Mouse (Mus musculus) stomach, embryonic 15.5 days (tissue): Measurements from ENCODE around the gene Meis1. TPM values are rescaled to one million over a fixed set of nuclear protein-coding genes. Genes with fewer than 3 reads are reported as not detected.

ENCODE experiments used
- ATAC-seq: fragments of 200-750 bp; cut with Nextera tagmentation; 2 replicates; pipeline ENCODE4 v1.8.0; 2017; ENCODE audit warnings: low read depth, moderate number of reproducible peaks, moderate TSS enrichment; ENCODE audit not compliant: insufficient read depth, low FRiP score
- H3K27ac ChIP-seq: fragments of 300-500 bp; sonication (generic); 2 replicates; pipeline ENCODE4 v1.5.1; 2015; ENCODE audit warnings: mild to moderate bottlenecking, inconsistent platforms
- H3K27me3 ChIP-seq: fragments of 300-500 bp; sonication (generic); replicated peaks from 2 replicates; pipeline ENCODE4 v1.6.1; 2015; ENCODE audit warnings: inconsistent platforms
- H3K36me3 ChIP-seq: fragments of 300-500 bp; sonication (generic); 2 replicates; pipeline ENCODE4 v1.6.1; 2015; ENCODE audit warnings: inconsistent platforms
- H3K4me1 ChIP-seq: fragments of 300-500 bp; sonication (generic); 2 replicates; pipeline ENCODE4 v1.6.1; 2015; ENCODE audit warnings: inconsistent platforms
- H3K4me2 ChIP-seq: fragments of 300-500 bp; sonication (generic); 2 replicates; pipeline ENCODE4 v1.6.1; 2015; ENCODE audit warnings: mild to moderate bottlenecking, inconsistent platforms
- H3K4me3 ChIP-seq: fragments of 300-500 bp; sonication (generic); replicated peaks from 2 replicates; pipeline ENCODE4 v1.5.1; 2015; ENCODE audit warnings: inconsistent platforms
- H3K9ac ChIP-seq: fragments of 300-500 bp; sonication (generic); 2 replicates; pipeline ENCODE4 v1.6.1; 2015; ENCODE audit warnings: inconsistent platforms
- H3K9me3 ChIP-seq: fragments of 300-500 bp; sonication (generic); 2 replicates; pipeline ENCODE4 v1.6.1; 2016; ENCODE audit warnings: inconsistent platforms
- WGBS: fragments of 180-500 bp; shearing (Covaris S2); methylation state at CpG from one replicate; pipeline ENCODE4 v1.1.7; 2015; 5-methylcytosine and 5-hydroxymethylcytosine counted together
- polyA plus RNA-seq: library from polyadenylated mRNA; unstranded; fragments of >200 nt; fragmentation: Nextera tagmentation; extraction: Ambion mirVana; gene quantifications from 2 replicates; pipeline ENCODE4 v1.2.1, GENCODE M21; 2015

The Meis1 gene
- polyA plus RNA-seq, 1 experiment from 2014 or later: 139 TPM

DNA sequence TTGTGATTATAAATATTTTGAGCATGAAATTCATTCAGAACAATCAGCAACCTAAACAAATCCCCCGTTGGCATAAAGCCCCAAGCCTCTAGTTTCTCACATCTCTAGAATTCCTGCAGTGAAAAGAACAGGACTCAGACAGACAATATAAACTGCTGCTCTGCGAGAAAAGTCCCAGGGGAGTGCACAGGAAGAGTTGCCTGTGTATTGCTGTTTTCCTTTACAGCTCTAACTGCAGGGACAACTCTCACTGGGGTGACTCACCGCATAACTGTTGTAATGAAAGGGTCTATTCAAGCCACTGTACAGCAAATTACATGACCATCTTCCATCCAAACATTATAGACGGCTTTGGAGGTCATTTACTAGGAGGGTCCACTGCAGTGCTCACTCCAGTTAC, 77.9 kb downstream of the Meis1 start:
- Histone ChIP-seq H3K27ac (peak overlapping the region; percentile 44; the same call in 1 of the 2 replicates), H3K9me3 (no peaks in the 10 kb centered on the region), H3K9ac (no peak overlapping the region), H3K27me3 (no peaks in the 10 kb centered on the region), H3K36me3 (no peaks in the 10 kb centered on the region; the same call in 1 of the 2 replicates), H3K4me1 (peaks cover 19% of the 10 kb centered on the region), H3K4me2 (no peak overlapping the region), H3K4me3 (no peak overlapping the region)
- no peak for ATAC-seq
- 37% methylated on average over 4 of the region's 4 CpGs for WGBS

GRCm38 (mm10) chr11:18934921-18935320, 83.9 kb downstream of the Meis1 start:
- no peak overlapping the region for H3K4me2 ChIP-seq
- no peak overlapping the region for H3K4me3 ChIP-seq
- peaks cover 9% of the 10 kb centered on the region; the same call in 1 of the 2 replicates for H3K36me3 ChIP-seq
- peaks cover 12% of the 10 kb centered on the region for H3K4me1 ChIP-seq
- no peak overlapping the region for H3K27ac ChIP-seq
- H3K9ac ChIP-seq: no peak overlapping the region
- H3K27me3 ChIP-seq: no peaks in the 10 kb centered on the region
- ATAC-seq: no peak
- 78% methylated on average over 6 of the region's 6 CpGs for WGBS
- H3K9me3 ChIP-seq: no peaks in the 10 kb centered on the region

DNA sequence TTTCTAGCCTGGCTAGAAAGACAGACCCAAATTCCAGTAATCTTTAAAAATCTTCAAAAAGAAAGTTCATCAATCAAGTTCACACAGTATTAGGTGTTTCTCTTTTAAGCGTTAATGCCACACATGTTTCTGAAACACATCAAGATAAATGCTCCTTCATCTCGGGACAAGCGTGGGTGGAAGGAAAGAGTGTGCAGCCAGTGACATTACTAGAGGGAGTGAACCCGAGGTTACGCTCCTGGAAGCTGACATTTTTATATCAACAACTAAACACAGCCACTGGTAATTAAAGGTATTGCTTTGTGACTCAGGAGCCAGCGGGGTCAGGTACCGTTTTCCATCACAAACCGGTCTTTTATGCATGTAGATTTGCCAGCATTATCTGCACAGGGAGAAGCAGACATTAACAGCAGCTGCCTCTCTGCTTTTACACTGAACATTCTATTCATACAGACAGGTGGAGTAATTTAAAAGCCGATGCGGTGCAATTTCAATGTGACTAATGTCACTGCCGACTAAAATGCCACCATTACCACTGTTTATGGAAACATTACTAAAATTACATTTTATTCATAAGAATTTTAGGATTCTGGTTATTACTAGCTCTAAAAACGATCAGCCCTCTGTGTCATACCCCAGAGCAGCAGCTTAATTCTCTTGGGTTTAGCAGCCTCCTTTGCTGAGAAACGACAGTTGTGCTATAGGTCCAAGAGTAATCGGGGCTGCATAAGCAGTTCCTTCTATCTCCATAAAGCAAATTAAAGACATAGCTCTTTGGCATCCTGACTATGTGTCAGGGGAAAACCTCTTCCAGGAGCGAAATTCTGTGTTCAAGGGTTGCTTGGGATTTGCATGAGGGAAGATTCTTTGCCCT, 87.5 kb downstream of the Meis1 start:
- Histone ChIP-seq H3K9ac (no peak overlapping the region), H3K9me3 (no peaks in the 10 kb centered on the region), H3K27me3 (no peaks in the 10 kb centered on the region), H3K4me3 (no peak overlapping the region), H3K4me2 (no peak overlapping the region), H3K27ac (peak overlapping the region; percentile 38; the same call in 1 of the 2 replicates), H3K36me3 (peaks cover 9% of the 10 kb centered on the region; the same call in 1 of the 2 replicates), H3K4me1 (peaks cover 21% of the 10 kb centered on the region)
- ATAC-seq: no peak
- 29% methylated on average over 15 of the region's 15 CpGs for WGBS

DNA sequence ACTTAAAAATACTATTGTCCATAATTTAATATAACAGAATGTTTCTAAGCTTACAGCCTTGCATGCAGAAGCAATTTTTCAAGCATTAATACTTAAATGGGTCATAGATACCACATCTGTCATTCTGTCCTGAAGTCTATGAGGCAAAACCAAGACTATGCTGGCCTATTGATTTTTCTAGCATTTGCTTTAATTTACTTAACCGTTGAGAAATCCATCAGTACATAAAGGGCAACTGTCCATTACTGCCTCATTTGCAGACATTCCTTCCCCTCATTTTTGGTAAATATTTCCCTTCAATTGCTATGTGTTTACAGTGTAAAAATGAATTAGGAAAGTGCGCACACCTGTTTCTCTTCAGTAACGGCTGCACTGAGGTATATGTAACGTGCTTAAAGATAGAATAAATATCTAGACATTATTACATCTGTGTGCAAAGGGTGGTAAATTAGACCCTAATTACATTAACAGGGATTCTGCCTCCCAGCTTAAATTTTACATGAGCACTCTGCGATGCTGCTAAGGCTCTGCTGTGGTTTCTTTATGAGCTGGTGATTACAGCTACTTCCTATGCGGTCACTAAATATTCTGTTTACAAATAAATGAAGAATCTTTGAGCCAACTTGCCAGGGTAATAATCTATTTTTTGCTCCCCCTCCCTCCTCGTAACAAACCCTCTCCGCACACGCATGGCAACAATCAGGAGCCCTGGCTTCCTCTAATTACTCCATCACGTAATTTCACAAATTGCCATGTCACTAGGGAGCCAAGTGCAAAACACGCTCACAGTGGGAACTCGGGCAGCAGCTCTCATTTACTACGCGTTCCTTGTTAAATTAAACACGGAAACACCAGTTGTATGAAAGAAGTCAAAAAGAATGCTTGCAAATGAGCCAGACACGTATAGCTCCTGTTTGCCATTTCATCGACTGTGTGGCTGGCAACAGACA, 88.7 kb downstream of the Meis1 start:
- Histone ChIP-seq H3K36me3 (peaks cover 5% of the 10 kb centered on the region; the same call in 1 of the 2 replicates), H3K27ac (peak overlapping the region; percentile 38; the same call in 1 of the 2 replicates), H3K9ac (no peak overlapping the region), H3K4me2 (no peak overlapping the region), H3K4me3 (no peak overlapping the region), H3K4me1 (peaks cover 21% of the 10 kb centered on the region), H3K9me3 (no peaks in the 10 kb centered on the region), H3K27me3 (no peaks in the 10 kb centered on the region)
- no peak for ATAC-seq
- 49% methylated on average over 17 of the region's 17 CpGs for WGBS

GRCm38 (mm10) chr11:18927351-18927750, 91.4 kb downstream of the Meis1 start:
- 0% methylated on average over 1 of the region's 1 CpGs for WGBS
- Histone ChIP-seq H3K4me1 (peaks cover 24% of the 10 kb centered on the region), H3K9ac (no peak overlapping the region), H3K4me3 (no peak overlapping the region), H3K36me3 (no peaks in the 10 kb centered on the region), H3K4me2 (no peak overlapping the region), H3K27ac (peak overlapping the region; percentile 60; the same call in 1 of the 2 replicates), H3K9me3 (no peaks in the 10 kb centered on the region), H3K27me3 (no peaks in the 10 kb centered on the region)
- peak; percentile 67; the same call in 1 of the 2 replicates for ATAC-seq

DNA sequence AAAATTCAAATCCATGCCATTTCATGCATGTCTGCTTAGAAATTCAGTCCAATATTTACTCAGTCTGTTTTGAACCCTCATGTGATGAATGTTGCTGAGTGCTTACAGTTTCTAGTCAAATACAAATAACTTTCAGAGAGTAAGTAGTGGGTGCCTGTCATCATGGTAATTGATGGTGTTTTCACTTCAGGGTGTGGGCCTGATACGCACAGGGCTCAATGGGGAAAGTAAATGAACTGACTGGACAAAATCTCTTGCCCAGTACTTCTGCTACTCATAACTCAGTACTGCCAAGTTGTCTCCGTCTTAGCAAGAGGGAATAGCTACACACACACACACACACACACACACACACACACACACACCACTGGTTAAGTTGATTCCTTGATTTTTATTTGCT, 92.0 kb downstream of the Meis1 start:
- Histone ChIP-seq H3K36me3 (no peaks in the 10 kb centered on the region), H3K4me1 (peaks cover 24% of the 10 kb centered on the region), H3K9me3 (no peaks in the 10 kb centered on the region), H3K4me2 (no peak overlapping the region), H3K27me3 (no peaks in the 10 kb centered on the region), H3K9ac (no peak overlapping the region), H3K4me3 (no peak overlapping the region), H3K27ac (peak overlapping the region; percentile 60; the same call in 1 of the 2 replicates)
- peak; percentile 74; the same call in 1 of the 2 replicates for ATAC-seq
- WGBS: 23% methylated on average over 2 of the region's 2 CpGs

GRCm38 (mm10) chr11:18924583-18925334, 94.0 kb downstream of the Meis1 start:
- no peaks in the 10 kb centered on the region for H3K27me3 ChIP-seq
- H3K4me2 ChIP-seq: no peak overlapping the region
- H3K4me3 ChIP-seq: no peak overlapping the region
- no peak for ATAC-seq
- WGBS: 70% methylated on average over 2 of the region's 2 CpGs
- no peaks in the 10 kb centered on the region for H3K9me3 ChIP-seq
- peaks cover 12% of the 10 kb centered on the region for H3K4me1 ChIP-seq
- no peaks in the 10 kb centered on the region for H3K36me3 ChIP-seq
- H3K9ac ChIP-seq: no peak overlapping the region
- H3K27ac ChIP-seq: no peak overlapping the region; the same call in 1 of the 2 replicates

DNA sequence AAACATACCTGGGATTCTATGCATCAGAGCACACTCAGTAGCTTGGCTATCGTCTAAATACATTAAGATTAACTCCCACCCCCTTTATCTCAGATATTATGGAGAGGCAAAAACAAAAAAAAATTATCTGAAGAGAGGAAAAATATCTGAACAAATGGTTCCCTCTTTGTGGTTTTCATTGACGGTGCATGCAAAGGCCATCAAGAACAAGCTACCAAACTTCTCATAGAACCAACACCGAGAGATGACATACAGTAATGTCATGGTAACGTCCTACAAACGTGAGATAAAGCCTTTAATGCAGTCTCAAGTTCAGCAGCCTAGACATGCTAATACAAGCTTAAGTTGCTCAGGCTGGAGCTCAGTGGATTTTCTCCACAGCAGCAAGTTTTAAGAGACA, 95.5 kb downstream of the Meis1 start:
- Histone ChIP-seq H3K36me3 (no peaks in the 10 kb centered on the region), H3K4me3 (no peak overlapping the region), H3K9ac (no peak overlapping the region), H3K4me1 (peaks cover 12% of the 10 kb centered on the region), H3K9me3 (no peaks in the 10 kb centered on the region), H3K27ac (no peak overlapping the region), H3K4me2 (no peak overlapping the region), H3K27me3 (no peaks in the 10 kb centered on the region)
- WGBS: 74% methylated on average over 5 of the region's 5 CpGs
- ATAC-seq: no peak

GRCm38 (mm10) chr11:18920651-18921050, 98.1 kb downstream of the Meis1 start:
- ATAC-seq: no peak
- no peak overlapping the region for H3K9ac ChIP-seq
- H3K9me3 ChIP-seq: no peaks in the 10 kb centered on the region
- H3K4me1 ChIP-seq: 0 out of 2 replicates have a peak, but pooled peaks cover 3% of the 10 kb centered on the region
- H3K36me3 ChIP-seq: no peaks in the 10 kb centered on the region
- WGBS: 84% methylated on average over 3 of the region's 3 CpGs
- no peak overlapping the region for H3K4me3 ChIP-seq
- no peak overlapping the region for H3K4me2 ChIP-seq
- no peaks in the 10 kb centered on the region for H3K27me3 ChIP-seq
- no peak overlapping the region for H3K27ac ChIP-seq

- H3K27me3 ChIP-seq: no peaks in the 10 kb centered on the region
- H3K9ac ChIP-seq: no peak overlapping the region
- no peak for ATAC-seq
- H3K4me1 ChIP-seq: 0 out of 2 replicates have a peak, but pooled peaks cover 3% of the 10 kb centered on the region
- H3K36me3 ChIP-seq: no peaks in the 10 kb centered on the region
- no peaks in the 10 kb centered on the region for H3K9me3 ChIP-seq
- WGBS: 73% methylated on average over 3 of the region's 3 CpGs
- no peak overlapping the region for H3K4me2 ChIP-seq
- H3K27ac ChIP-seq: no peak overlapping the region
- no peak overlapping the region for H3K4me3 ChIP-seq
These were observed 99.5 kb downstream of the Meis1 start for GRCm38 (mm10) chr11:18919162-18919762.

DNA sequence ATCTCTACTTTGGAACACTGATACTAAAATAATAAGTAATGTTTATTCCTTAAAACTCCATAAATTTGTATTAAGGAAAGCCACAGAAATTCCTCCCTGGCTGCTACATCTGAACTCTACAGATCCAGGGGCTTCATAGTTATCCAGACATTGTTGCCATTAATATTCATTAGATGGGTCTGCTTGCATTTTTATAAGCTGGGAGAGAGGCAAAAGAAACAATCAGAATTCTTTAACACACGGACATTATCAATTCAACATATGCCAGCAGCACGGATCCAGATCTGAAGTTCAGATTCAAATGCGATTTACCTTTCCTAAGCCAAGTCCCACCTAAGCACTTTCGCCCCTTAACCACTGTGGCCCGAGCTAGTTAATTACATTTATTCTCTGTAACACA, 100.9 kb downstream of the Meis1 start:
- Histone ChIP-seq H3K27ac (no peak overlapping the region), H3K4me2 (no peak overlapping the region), H3K27me3 (no peaks in the 10 kb centered on the region), H3K36me3 (no peaks in the 10 kb centered on the region), H3K4me3 (no peak overlapping the region), H3K9ac (no peak overlapping the region), H3K4me1 (no peaks in the 10 kb centered on the region), H3K9me3 (no peaks in the 10 kb centered on the region)
- 68% methylated on average over 5 of the region's 5 CpGs for WGBS
- ATAC-seq: no peak
